Mouse (Mus musculus) heart, embryonic 10.5 days (tissue): ENCODE measurements at regions not wholly inside any gene's neighbourhood (a gene's known extent, or its start where the extent isn't known, plus 50 kb on each side); places are given as distances from the start of the nearest gene placed in this dataset.

ENCODE experiments used
- DNase-seq: peaks from one replicate; pipeline ENCODE4 v3.0.0-alpha.2; 2017; ENCODE audit warnings: low spot score
- H3K27ac ChIP-seq: fragments of 300-500 bp; sonication (generic); 2 replicates; pipeline ENCODE4 v1.5.1; 2016; ENCODE audit warnings: mild to moderate bottlenecking
- H3K27me3 ChIP-seq: fragments of 300-500 bp; sonication (generic); 2 replicates; pipeline ENCODE4 v1.6.1; 2016; ENCODE audit warnings: mild to moderate bottlenecking; ENCODE audit not compliant: poor library complexity, insufficient read depth, severe bottlenecking
- H3K36me3 ChIP-seq: fragments of 300-500 bp; sonication (generic); 2 replicates; pipeline ENCODE4 v1.6.1; 2016; ENCODE audit warnings: mild to moderate bottlenecking, moderate library complexity
- H3K4me1 ChIP-seq: fragments of 300-500 bp; sonication (generic); 2 replicates; pipeline ENCODE4 v1.6.1; 2016; ENCODE audit warnings: mild to moderate bottlenecking
- H3K4me3 ChIP-seq: fragments of 300-500 bp; sonication (generic); 2 replicates; pipeline ENCODE4 v1.5.1; 2016; ENCODE audit warnings: mild to moderate bottlenecking, moderate library complexity
- H3K9me3 ChIP-seq: fragments of 300-500 bp; sonication (generic); 2 replicates; pipeline ENCODE4 v1.6.1; 2016; ENCODE audit warnings: mild to moderate bottlenecking, moderate library complexity
- WGBS: fragments of 180-500 bp; shearing (Covaris S2); methylation state at CpG from one replicate; pipeline ENCODE4 v1.1.7; 2016; 5-methylcytosine and 5-hydroxymethylcytosine counted together

GRCm38 (mm10) chr3:134629166-134630134 lies 199.4 kb upstream of the Tacr3 start:
- no peak for DNase-seq
- H3K27me3 ChIP-seq, result no peaks in the 10 kb centered on the region
- no peaks in the 10 kb centered on the region for H3K9me3 ChIP-seq
- no peak overlapping the region; the same call in 1 of the 2 replicates for H3K27ac ChIP-seq
- H3K4me1 ChIP-seq, result no peaks in the 10 kb centered on the region
- 32% methylated on average over 16 of the region's 16 CpGs for WGBS
- H3K36me3 ChIP-seq, result no peaks in the 10 kb centered on the region
- H3K4me3 ChIP-seq, result peak overlapping the region; percentile 28

GRCm38 (mm10) chr3:134630135-134630516 lies 198.7 kb upstream of the Tacr3 start:
- Histone ChIP-seq H3K36me3 (no peaks in the 10 kb centered on the region), H3K4me3 (peak overlapping the region; percentile 22; the same call in 1 of the 2 replicates), H3K9me3 (no peaks in the 10 kb centered on the region), H3K4me1 (no peaks in the 10 kb centered on the region), H3K27me3 (no peaks in the 10 kb centered on the region), H3K27ac (no peak overlapping the region)
- DNase-seq, result no peak
- 35% methylated on average over 9 of the region's 9 CpGs for WGBS

GRCm38 (mm10) chr3:134648727-134649445 lies 179.9 kb upstream of the Tacr3 start:
- no peak for DNase-seq
- Histone ChIP-seq H3K9me3 (no peaks in the 10 kb centered on the region), H3K27me3 (no peaks in the 10 kb centered on the region), H3K4me1 (no peaks in the 10 kb centered on the region), H3K27ac (no peak overlapping the region), H3K36me3 (no peaks in the 10 kb centered on the region), H3K4me3 (no peak overlapping the region)
- WGBS, result 61% methylated on average over 3 of the region's 3 CpGs

GRCm38 (mm10) chr3:134654051-134654450 lies 174.8 kb upstream of the Tacr3 start:
- Histone ChIP-seq H3K4me3 (no peak overlapping the region), H3K27ac (no peak overlapping the region), H3K27me3 (no peaks in the 10 kb centered on the region), H3K36me3 (no peaks in the 10 kb centered on the region), H3K4me1 (no peaks in the 10 kb centered on the region), H3K9me3 (no peaks in the 10 kb centered on the region)
- 41% methylated on average over 4 of the region's 4 CpGs for WGBS
- no peak for DNase-seq

- DNase-seq, result no peak
- 80% methylated on average over 2 of the region's 2 CpGs for WGBS
- no peak overlapping the region for H3K27ac ChIP-seq
- H3K36me3 ChIP-seq, result no peaks in the 10 kb centered on the region
- H3K9me3 ChIP-seq, result no peaks in the 10 kb centered on the region
- H3K4me3 ChIP-seq, result no peak overlapping the region
- H3K4me1 ChIP-seq, result no peaks in the 10 kb centered on the region
- H3K27me3 ChIP-seq, result no peaks in the 10 kb centered on the region
Measured at GRCm38 (mm10) chr3:134694893-134695292, 133.9 kb upstream of the Tacr3 start.

- Histone ChIP-seq H3K27me3 (no peaks in the 10 kb centered on the region), H3K4me3 (no peak overlapping the region), H3K9me3 (no peaks in the 10 kb centered on the region), H3K27ac (no peak overlapping the region), H3K36me3 (no peaks in the 10 kb centered on the region), H3K4me1 (no peaks in the 10 kb centered on the region)
- WGBS, result 20% methylated on average over 2 of the region's 2 CpGs
- no peak for DNase-seq
Measured at GRCm38 (mm10) chr3:134718620-134719019, 110.2 kb upstream of the Tacr3 start.

- Histone ChIP-seq H3K4me1 (no peaks in the 10 kb centered on the region), H3K36me3 (no peaks in the 10 kb centered on the region), H3K27me3 (no peaks in the 10 kb centered on the region), H3K27ac (no peak overlapping the region), H3K4me3 (no peak overlapping the region), H3K9me3 (no peaks in the 10 kb centered on the region)
- no peak for DNase-seq
- WGBS, result 42% methylated on average over 1 of the region's 1 CpGs
Measured at GRCm38 (mm10) chr3:134735684-134736083, 93.1 kb upstream of the Tacr3 start.

- no peaks in the 10 kb centered on the region for H3K36me3 ChIP-seq
Measured at GRCm38 (mm10) chr3:134761108-134761507, 67.7 kb upstream of the Tacr3 start.

GRCm38 (mm10) chr3:134763264-134763936 lies 65.4 kb upstream of the Tacr3 start:
- H3K4me1 ChIP-seq, result no peaks in the 10 kb centered on the region
- H3K27me3 ChIP-seq, result no peaks in the 10 kb centered on the region
- H3K9me3 ChIP-seq, result no peaks in the 10 kb centered on the region
- 70% methylated on average over 4 of the region's 4 CpGs for WGBS
- DNase-seq, result no peak
- H3K4me3 ChIP-seq, result no peak overlapping the region
- no peak overlapping the region for H3K27ac ChIP-seq
- H3K36me3 ChIP-seq, result no peaks in the 10 kb centered on the region

More at GRCm38 (mm10) chr3:134761108-134761507, 67.7 kb upstream of the Tacr3 start:
- H3K9me3 ChIP-seq, result no peaks in the 10 kb centered on the region
- no peak overlapping the region for H3K27ac ChIP-seq
- H3K4me3 ChIP-seq, result no peak overlapping the region
- H3K27me3 ChIP-seq, result no peaks in the 10 kb centered on the region
- WGBS, result 100% methylated on average over 1 of the region's 1 CpGs
- no peak for DNase-seq
- no peaks in the 10 kb centered on the region for H3K4me1 ChIP-seq
